Mouse (Mus musculus) ES-E14 (cell line): ENCODE results near the gene Pnmal1. TPM values are rescaled to one million over a fixed set of nuclear protein-coding genes. Genes with fewer than 3 reads are reported as not detected.
"Not testable (repeated sequence)": the region's sequence is repeated elsewhere in the genome, so short reads cannot be mapped to it uniquely, and the experiment has no call there.

Experiments used
- DNase-seq: peaks from one replicate; pipeline ENCODE4 v3.0.0-alpha.2; 2013; ENCODE audit warnings: low read depth, low spot score
- H3K27ac ChIP-seq: 2 replicates; pipeline ENCODE4 v1.5.1; 2012; ENCODE audit warnings: low read depth, mild to moderate bottlenecking, low read length, moderate library complexity, mixed read lengths; ENCODE audit not compliant: poor library complexity, insufficient read depth, severe bottlenecking
- H3K36me3 ChIP-seq: 2 replicates; pipeline ENCODE4 v1.6.1; 2012; ENCODE audit warnings: mild to moderate bottlenecking, low read length, moderate library complexity, mixed read lengths; ENCODE audit not compliant: control insufficient read depth, poor library complexity, insufficient read depth, severe bottlenecking
- H3K4me1 ChIP-seq, 2 experiments: fragments of 150-350 bp in 1 of 2; sonication (generic) in 1 of 2; 2 replicates each; pipeline ENCODE4 v1.6.1; 2012; ENCODE audit warnings: low read length in 2 of 2, mild to moderate bottlenecking in 1 of 2, mixed read lengths in 1 of 2; ENCODE audit not compliant: control insufficient read depth in 2 of 2, insufficient read depth in 2 of 2, poor library complexity in 1 of 2
- H3K4me3 ChIP-seq, 2 experiments: fragments of 150-350 bp in 1 of 2; sonication (generic) in 1 of 2; 2 replicates each; pipeline ENCODE4 v1.5.1; 2012; ENCODE audit warnings: low read length in 2 of 2, low read depth in 1 of 2, mild to moderate bottlenecking in 1 of 2, mixed read lengths in 1 of 2; ENCODE audit not compliant: insufficient read depth in 1 of 2, poor library complexity in 1 of 2, severe bottlenecking in 1 of 2
- H3K9ac ChIP-seq: 2 replicates; pipeline ENCODE4 v1.6.1; 2012; ENCODE audit warnings: low read depth, mild to moderate bottlenecking, low read length, mixed read lengths; ENCODE audit not compliant: poor library complexity, insufficient read depth, severe bottlenecking
- H3K9me3 ChIP-seq: fragments of 150-350 bp; sonication (generic); 2 replicates; pipeline ENCODE4 v1.6.1; 2012; ENCODE audit warnings: low read depth, mild to moderate bottlenecking, low read length; ENCODE audit not compliant: control insufficient read depth, insufficient read depth
- CHD2 ChIP-seq: IDR thresholded peaks from 2 replicates; pipeline ENCODE4 v1.6.1; 2014; ENCODE audit warnings: mild to moderate bottlenecking, low read depth, low read length, inconsistent platforms
- HCFC1 ChIP-seq: IDR thresholded peaks from 2 replicates; pipeline ENCODE4 v1.6.1; 2012; ENCODE audit warnings: low read length, inconsistent platforms, borderline replicate concordance; ENCODE audit not compliant: insufficient read depth
- MAFK ChIP-seq: IDR thresholded peaks from 2 replicates; pipeline ENCODE4 v1.6.1; 2014; ENCODE audit warnings: mild to moderate bottlenecking, low read depth, low read length, inconsistent platforms; ENCODE audit not compliant: insufficient read depth
- ZC3H11A ChIP-seq: IDR thresholded peaks from 2 replicates; pipeline ENCODE4 v1.6.1; 2012; ENCODE audit warnings: low read depth, mild to moderate bottlenecking, inconsistent platforms, low read length, borderline replicate concordance
- ZNF384 ChIP-seq: IDR thresholded peaks from 2 replicates; pipeline ENCODE4 v1.6.1; 2012; ENCODE audit warnings: low read depth, low read length, inconsistent platforms
- in situ Hi-C, 2 experiments: fragments of 600-800 bp; cut with MboI; formaldehyde crosslinking; loops; one replicate each; pipeline ENCODE4 v1.15.1; 2025; ENCODE audit warnings: low sequenced_read_pairs in 2 of 2, inconsistent platforms in 1 of 2; ENCODE audit not compliant: unreplicated experiment in 2 of 2
- total RNA-seq: library from RNA; depleted of rRNA; stranded (reverse); fragments of 300-350 nt; gene quantifications from 2 replicates; pipeline ENCODE4 v1.2.3, GENCODE M21; 2012

Pnmal1 gene
- total RNA-seq, 1 experiment: 0.45 TPM

- Histone ChIP-seq H3K4me3 (no peak overlapping the region), H3K36me3 (no peaks in the 10 kb centered on the region), H3K27ac (no peak overlapping the region), H3K9ac (no peak overlapping the region), H3K4me1 (peaks cover 3 to 7% of the 10 kb centered on the region in 2 experiments; a peak in 3 of 4 replicates), H3K9me3 (no peaks in the 10 kb centered on the region)
- DNase-seq: no peak
- in situ Hi-C loops: no loop called here
- TF ChIP-seq CHD2 (no peak), ZNF384 (no peak), MAFK (no peak), HCFC1 (no peak), ZC3H11A (no peak)
Measured at GRCm38 (mm10) chr7:16948923-16949458, 10.5 kb upstream of the Pnmal1 start.

DNA sequence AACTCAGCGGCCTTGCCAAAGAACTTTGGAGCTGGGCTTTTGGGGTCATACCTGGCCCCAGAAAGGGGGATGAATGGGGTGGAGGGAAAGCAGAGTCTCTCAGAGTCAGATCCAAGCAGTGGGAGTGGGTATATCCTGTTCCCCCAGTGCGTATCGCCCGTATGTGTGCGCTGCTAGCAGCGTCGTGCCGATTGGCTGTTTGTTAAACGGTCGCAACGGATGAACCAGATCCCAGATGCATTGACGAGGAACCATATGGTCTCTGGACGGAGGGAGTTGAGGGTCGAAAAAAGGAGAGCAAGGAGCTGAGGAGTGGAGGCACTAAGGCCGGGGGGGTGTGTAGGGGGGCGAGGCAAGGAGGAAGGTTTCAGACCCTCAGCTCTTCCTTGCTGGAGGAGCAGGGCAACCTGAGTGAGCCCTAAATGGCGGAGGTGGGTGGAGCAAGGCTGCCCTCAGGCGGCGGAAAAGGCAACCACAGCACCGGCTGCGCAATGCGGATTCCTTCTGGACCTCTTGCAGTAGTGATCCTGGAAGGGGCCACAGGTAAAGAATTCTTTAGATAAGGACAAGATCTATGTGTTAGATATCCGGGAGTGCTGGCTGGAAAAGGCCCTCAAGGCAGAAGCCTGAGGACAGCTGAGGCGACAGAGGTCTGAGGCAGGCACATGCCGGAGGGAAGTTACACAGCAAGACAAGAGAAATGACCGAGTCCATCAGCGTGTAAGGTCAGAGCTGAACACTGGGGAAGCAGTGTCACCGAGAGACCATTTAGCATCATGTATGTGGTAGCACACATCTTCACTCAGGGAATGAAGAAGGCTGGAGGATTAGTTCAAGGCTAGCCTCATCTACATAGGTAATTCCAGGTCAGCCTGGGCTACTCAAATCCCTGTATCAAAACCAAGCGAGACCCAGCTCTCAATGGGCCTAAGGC is 9.3 kb upstream of the Pnmal1 start:
- Histone ChIP-seq H3K9ac (no peak overlapping the region; the same call in 1 of the 2 replicates), H3K36me3 (no peaks in the 10 kb centered on the region), H3K4me3 (peak overlapping the region; percentile 31 to 47), H3K4me1 (peaks cover 3 to 7% of the 10 kb centered on the region in 2 experiments; a peak in 2 of 4 replicates), H3K27ac (no peak overlapping the region), H3K9me3 (no peaks in the 10 kb centered on the region)
- in situ Hi-C loops: loop anchor here in 1 of 2 experiments (5.0 kb wide), 1 partner anchor 42 kb away; the partner anchor contains the start of gene Ccdc8
- no peak for DNase-seq
- TF ChIP-seq ZC3H11A (no peak), CHD2 (no peak), ZNF384 (no peak), MAFK (no peak), HCFC1 (no peak)

- H3K9me3 ChIP-seq: no peaks in the 10 kb centered on the region
- peaks cover 3 to 7% of the 10 kb centered on the region in 2 experiments; a peak in 2 of 4 replicates for H3K4me1 ChIP-seq
- peak; percentile 92 for DNase-seq
- no peak overlapping the region for H3K9ac ChIP-seq
- in situ Hi-C loops: loop anchor here in 1 of 2 experiments (5.0 kb wide), 1 partner anchor 41 kb away; the partner anchor contains the start of gene Ccdc8
- TF ChIP-seq ZNF384 (no peak), ZC3H11A (no peak), MAFK (no peak), HCFC1 (no peak), CHD2 (no peak)
- H3K27ac ChIP-seq: no peak overlapping the region
- no peak overlapping the region for H3K4me3 ChIP-seq
- H3K36me3 ChIP-seq: no peaks in the 10 kb centered on the region
Measured at GRCm38 (mm10) chr7:16950861-16951635, 8.4 kb upstream of the Pnmal1 start.

DNA sequence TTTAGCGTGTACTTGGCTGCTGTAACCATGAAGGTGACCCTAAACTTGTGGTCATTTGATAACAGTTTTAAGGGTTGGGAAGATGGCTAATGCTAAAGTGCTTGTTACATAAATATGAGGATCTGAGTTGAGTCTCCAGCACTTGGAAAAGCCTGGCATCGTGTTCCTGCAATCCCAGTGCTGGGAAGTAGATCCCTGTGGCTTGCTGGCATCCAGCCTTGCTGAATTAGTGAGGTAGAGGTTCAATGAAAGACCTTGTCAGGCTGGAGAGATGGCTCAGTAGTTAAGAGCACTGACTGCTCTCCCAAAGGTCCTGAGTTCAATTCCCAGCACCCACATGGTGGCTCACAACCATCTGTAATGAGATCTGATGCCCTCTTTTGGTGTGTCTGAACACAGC is 5.7 kb upstream of the Pnmal1 start:
- in situ Hi-C loops: loop anchor here in 1 of 2 experiments (5.0 kb wide), 1 partner anchor 39 kb away; the partner anchor contains the start of gene Ccdc8
- not testable (repeated sequence) for H3K4me1 ChIP-seq

More for the DNA sequence above, 5.7 kb upstream of the Pnmal1 start:
- DNase-seq, H3K36me3 ChIP-seq, H3K4me3 ChIP-seq, H3K9ac ChIP-seq, H3K9me3 ChIP-seq, H3K27ac ChIP-seq: not testable (repeated sequence)
